Mouse (Mus musculus) neutrophil, adult 5-6 weeks (primary cell): ENCODE results near the gene Spns3. TPM values are rescaled to one million over a fixed set of nuclear protein-coding genes. Genes with fewer than 3 reads are reported as not detected.

Source experiments
- ATAC-seq: fragments of 151-379, 151-347 bp; 2 replicates; pipeline ENCODE4 v1.8.0; 2017; ENCODE audit warnings: mild to moderate bottlenecking, moderate TSS enrichment; ENCODE audit not compliant: insufficient number of reproducible peaks, poor library complexity, low FRiP score, severe bottlenecking; ENCODE audit errors: extremely low read depth
- total RNA-seq: library from RNA; stranded (forward); fragments of 200-1000 nt; gene quantifications from 2 replicates; pipeline ENCODE4 v1.2.3, GENCODE M21; 2017

Gene Spns3
- total RNA-seq, 1 experiment from 2014 or later = 6.2 TPM

- no peak for ATAC-seq
Measured at GRCm38 (mm10) chr11:72470004-72470403, 80.3 kb downstream of the Spns3 start.

GRCm38 (mm10) chr11:72469217-72469616 lies 81.1 kb downstream of the Spns3 start:
- no peak for ATAC-seq

GRCm38 (mm10) chr11:72468525-72468924 lies 81.8 kb downstream of the Spns3 start:
- ATAC-seq = no peak

DNA sequence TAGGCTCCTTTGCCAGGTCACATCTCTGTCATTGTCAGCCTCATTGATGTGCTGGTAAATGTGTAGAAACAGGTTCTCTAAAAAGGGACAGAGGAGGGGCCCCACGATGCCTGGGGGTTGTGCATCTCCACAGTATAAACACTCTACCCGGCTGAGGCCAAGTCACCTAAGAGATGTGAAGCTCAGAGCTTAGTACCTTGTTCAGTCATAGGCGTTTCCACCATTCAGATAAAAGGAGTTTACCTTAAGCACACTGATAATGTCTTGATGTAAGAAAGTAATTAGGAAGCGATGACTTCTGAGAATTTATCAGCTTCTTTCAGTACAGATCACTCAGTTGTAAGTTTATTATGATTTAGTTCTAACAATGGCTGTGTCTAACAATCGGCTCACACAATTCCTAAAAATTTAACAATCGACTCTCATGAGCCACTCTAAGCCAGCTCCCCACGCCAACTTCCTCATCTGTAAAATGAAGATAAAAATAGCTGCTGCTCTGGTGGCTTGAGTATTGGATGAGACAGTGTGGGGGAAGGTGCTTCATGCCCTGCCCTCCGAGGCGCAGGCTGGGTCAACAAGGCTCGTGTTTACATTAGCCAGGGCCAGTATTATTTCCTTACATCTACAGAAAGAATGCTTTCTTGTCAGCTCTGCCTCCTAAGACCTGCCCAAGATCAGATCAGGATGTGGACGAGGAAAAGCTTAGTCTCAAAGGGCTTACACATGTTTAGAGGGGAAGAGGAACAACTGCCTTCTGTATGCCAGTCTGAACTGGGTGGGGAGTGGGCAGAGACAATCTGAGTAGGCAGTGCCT lies 83.4 kb downstream of the Spns3 start:
- ATAC-seq = peak; percentile 39; the same call in 1 of the 2 replicates

DNA sequence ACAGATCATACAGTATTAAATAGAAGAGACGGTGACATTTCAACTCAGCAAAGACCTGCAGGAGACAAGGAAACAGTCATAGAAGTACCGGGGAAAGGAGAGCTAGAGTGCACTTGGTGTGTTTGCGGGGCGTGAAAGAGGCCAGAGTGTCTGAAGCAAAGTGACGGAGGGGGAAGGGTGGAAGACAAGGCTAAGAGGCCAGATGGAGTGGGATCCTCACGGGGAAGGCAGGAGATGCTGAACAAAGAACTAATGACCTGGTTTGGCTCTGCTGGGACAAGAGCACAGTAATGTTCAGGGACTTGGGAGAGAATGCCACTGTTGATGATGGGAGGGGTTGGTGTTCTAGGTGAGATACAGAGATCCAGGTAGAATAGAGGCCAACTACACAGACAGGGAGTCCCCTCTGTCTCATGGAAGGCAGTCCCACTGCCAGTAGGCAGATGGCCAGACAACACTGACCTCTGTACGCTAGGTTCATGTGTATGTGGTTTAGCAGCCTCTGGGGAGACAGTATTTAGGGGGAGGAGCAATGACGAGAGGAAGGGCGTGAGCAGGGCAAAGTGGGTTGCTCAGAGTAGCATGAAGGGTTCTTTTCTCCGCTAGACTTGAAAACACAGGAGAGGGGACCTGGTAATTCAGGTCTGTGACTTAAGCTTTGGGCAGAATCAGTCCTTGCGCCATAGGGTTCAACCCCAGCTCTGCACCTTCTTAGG lies 84.2 kb downstream of the Spns3 start:
- ATAC-seq = peak; percentile 68

DNA sequence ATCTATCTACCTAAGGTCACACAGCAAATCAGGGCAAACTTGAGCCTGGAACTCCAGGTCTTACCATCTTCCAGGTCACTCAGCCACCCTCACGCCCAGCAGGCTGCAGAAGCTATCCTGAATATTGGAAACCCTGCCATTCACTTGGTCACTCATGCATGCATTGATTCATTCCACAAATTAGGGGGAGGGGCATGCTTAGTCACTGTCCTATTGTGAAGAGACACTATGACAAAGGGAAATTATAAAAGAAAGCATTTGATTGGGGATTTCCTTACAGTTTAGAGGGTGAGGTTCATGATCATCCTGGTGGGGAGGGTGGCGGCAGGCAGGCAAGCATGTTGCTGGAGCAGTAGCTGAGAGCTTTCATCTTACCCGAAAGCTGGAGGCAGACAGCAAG lies 85.5 kb downstream of the Spns3 start:
- ATAC-seq = no peak

- peak; percentile 40; the same call in 1 of the 2 replicates for ATAC-seq
Measured at GRCm38 (mm10) chr11:72461500-72461981, 88.8 kb downstream of the Spns3 start.

- no peak for ATAC-seq
Measured at GRCm38 (mm10) chr11:72458502-72458901, 91.8 kb downstream of the Spns3 start.

GRCm38 (mm10) chr11:72457995-72458496 lies 92.3 kb downstream of the Spns3 start:
- ATAC-seq = no peak

GRCm38 (mm10) chr11:72455694-72456093 lies 94.6 kb downstream of the Spns3 start:
- no peak for ATAC-seq

DNA sequence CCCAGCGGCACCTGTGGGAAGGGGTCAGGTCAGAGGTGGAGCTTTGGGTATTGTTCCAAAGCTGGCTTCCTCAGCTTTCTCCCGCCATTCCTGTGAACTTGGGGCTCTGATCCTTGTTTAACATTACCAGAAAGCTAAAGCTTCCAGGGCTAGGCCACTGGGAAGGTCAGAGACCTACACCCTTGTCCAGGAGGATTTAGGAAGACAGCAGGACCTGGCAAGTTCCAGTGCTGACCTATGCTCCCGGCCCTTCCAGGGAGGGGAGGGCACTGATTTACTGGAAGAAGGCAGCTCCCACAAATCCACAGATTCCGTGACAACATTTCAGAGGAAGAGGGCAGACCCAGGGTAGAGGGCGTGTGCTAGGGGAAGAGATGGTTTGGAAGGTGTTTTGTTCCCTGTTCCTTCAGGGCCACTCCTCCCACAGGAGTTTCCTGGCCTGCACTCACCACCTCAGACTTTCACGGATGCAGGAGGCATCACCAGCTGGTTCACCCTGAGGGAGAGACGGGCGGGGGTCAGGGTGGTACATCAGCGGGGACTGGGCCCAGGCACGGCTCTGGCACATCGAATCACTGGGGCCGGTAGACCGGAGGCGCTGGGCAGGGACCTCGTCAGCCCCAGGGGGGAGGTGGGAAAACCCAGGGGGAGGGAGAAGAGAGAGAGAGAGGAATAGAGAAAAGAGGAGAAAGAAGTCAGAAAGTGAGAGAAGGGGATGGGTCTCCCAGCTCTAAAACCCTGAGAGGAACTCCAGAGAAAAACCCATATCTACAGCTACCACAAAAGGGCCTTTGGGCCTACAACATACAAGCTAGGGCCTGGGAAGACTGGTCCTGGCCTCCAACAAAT lies 97.0 kb downstream of the Spns3 start:
- no peak for ATAC-seq

DNA sequence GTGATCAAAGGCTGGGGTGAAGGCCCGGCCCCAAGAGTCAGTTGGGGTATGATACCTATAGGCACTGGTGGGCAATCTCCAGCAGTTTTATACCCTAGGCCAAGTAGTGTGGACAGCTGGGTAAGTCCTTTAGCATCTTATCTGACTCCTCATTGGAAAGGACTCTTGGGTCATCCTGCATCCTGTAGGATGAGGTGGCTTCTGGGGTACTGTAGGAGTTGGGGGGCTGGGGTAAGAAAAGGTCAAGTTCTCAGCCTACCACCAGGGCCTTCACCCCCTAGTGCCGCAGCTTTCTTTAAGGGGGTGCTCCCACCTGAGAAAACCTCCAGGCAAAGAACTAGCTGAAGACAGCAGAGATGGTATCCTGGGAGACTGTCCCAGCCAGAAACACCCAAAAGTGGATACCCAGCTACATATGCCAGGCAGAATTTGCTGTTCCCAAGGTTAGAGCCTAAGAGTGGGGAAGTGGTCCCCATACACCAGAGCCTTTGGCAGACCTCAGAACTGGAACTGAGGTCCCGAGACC lies 98.1 kb downstream of the Spns3 start:
- ATAC-seq = no peak

- ATAC-seq = no peak
Measured at GRCm38 (mm10) chr11:72447475-72447874, 102.8 kb downstream of the Spns3 start.

- ATAC-seq = peak; percentile 74
Measured at GRCm38 (mm10) chr11:72446311-72447105, 103.8 kb downstream of the Spns3 start.
